Mouse (Mus musculus) kidney, embryonic 14.5 days (tissue): ENCODE measurements around the gene Stx4a. TPM values are rescaled to one million over a fixed set of nuclear protein-coding genes. Genes with fewer than 3 reads are reported as not detected.
"Not testable (repeated sequence)": the region's sequence is repeated elsewhere in the genome, so short reads cannot be mapped to it uniquely, and the experiment has no call there.

Source experiments
- ATAC-seq: fragments of 200-750 bp; cut with Nextera tagmentation; 2 replicates; pipeline ENCODE4 v1.8.0; 2017; ENCODE audit warnings: moderate number of reproducible peaks, mild to moderate bottlenecking, moderate TSS enrichment, moderate library complexity; ENCODE audit not compliant: low FRiP score, low TSS enrichment
- H3K27ac ChIP-seq: fragments of 300-500 bp; sonication (generic); 2 replicates; pipeline ENCODE4 v1.5.1; 2014; ENCODE audit warnings: low read depth, mild to moderate bottlenecking, low read length, moderate library complexity, mixed read lengths
- H3K27me3 ChIP-seq: fragments of 300-500 bp; sonication (generic); 2 replicates; pipeline ENCODE4 v1.6.1; 2014; ENCODE audit warnings: mild to moderate bottlenecking, low read length; ENCODE audit not compliant: control insufficient read depth, insufficient read depth
- H3K36me3 ChIP-seq: fragments of 300-500 bp; sonication (generic); 2 replicates; pipeline ENCODE4 v1.6.1; 2014; ENCODE audit warnings: low read length, mixed read lengths; ENCODE audit not compliant: control insufficient read depth, insufficient read depth
- H3K4me1 ChIP-seq: fragments of 300-500 bp; sonication (generic); 2 replicates; pipeline ENCODE4 v1.6.1; 2014; ENCODE audit warnings: low read length, mixed read lengths; ENCODE audit not compliant: control insufficient read depth, insufficient read depth
- H3K4me2 ChIP-seq: fragments of 300-500 bp; sonication (generic); replicated peaks from 2 replicates; pipeline ENCODE4 v1.6.1; 2014; ENCODE audit warnings: low read depth, mild to moderate bottlenecking, low read length
- H3K4me3 ChIP-seq: fragments of 300-500 bp; sonication (generic); 2 replicates; pipeline ENCODE4 v1.5.1; 2014; ENCODE audit warnings: mild to moderate bottlenecking, low read length
- H3K9ac ChIP-seq: fragments of 300-500 bp; sonication (generic); 2 replicates; pipeline ENCODE4 v1.6.1; 2014; ENCODE audit warnings: low read depth, mild to moderate bottlenecking, low read length, moderate library complexity
- H3K9me3 ChIP-seq: fragments of 300-500 bp; sonication (generic); 2 replicates; pipeline ENCODE4 v1.6.1; 2016; ENCODE audit warnings: low read length; ENCODE audit not compliant: control insufficient read depth
- WGBS: fragments of 180-500 bp; shearing (Covaris S2); extraction: QIAGEN DNeasy Blood & Tissue Kit; methylation state at CpG from one replicate; pipeline ENCODE4 v1.1.7; 2014; 5-methylcytosine and 5-hydroxymethylcytosine counted together
- polyA plus RNA-seq: library from polyadenylated mRNA; unstranded; fragments of >200 nt; fragmentation: Nextera tagmentation; extraction: Ambion mirVana; gene quantifications from 2 replicates; pipeline ENCODE4 v1.2.1, GENCODE M21; 2014

Gene Stx4a
- polyA plus RNA-seq = 22.1 and 34.3 TPM in 2 replicates

DNA sequence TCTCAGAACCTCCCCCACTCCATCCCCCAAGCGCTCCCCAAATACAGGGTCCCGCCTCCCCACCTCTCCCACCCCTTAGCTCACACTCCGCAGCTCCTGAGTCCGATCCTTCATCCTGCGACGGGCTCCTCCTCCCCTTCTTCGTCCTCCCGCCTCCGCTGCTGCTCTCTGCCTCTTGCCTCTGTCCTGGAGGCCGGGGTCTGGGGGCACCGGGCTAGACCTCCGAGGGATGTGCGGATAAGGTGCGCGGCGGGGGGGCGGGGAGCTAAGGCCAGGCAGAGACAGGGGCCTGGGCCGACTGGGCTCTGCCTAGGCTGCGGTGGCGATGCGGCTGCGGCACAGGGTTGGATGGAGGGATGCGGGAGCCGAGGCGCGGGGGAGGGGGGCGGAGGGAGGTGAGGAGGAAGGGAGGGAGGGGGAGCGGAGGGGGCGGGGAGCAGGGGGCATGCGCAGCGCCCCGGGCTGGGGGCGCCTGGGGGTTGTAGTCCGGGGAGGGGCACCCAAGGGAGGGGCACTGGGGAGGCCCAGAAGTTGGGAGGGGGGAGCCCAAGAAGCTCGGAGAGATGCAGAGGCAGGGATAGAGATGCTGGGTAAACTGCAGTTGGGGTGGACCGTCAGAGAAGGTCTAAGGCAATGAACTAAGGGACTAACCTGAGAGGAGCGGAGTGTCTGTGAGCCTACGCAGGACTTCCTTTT lies at the start of gene Stx4a, which contains the start of gene Stx1b:
TSS of gene Stx4a (plus strand) at position 119 of the 696 bp plus-strand sequence.
TSS of gene Stx1b (minus strand) at position 374 of the 696 bp plus-strand sequence.
- no peaks in the 10 kb centered on the region for H3K9me3 ChIP-seq
- no peaks in the 10 kb centered on the region for H3K27me3 ChIP-seq
- ATAC-seq = peak; percentile 73
- H3K4me2 ChIP-seq = peak within 1 kb of the TSS; percentile 82
- peak within 1 kb of the TSS; percentile 12; the same call in 1 of the 2 replicates for H3K27ac ChIP-seq
- peaks cover 27% of the 10 kb centered on the region; the same call in 1 of the 2 replicates for H3K4me1 ChIP-seq
- H3K9ac ChIP-seq = peak within 1 kb of the TSS; percentile 78
- WGBS = 3% methylated on average over 33 of the region's 38 CpGs
- no peaks in the 10 kb centered on the region for H3K36me3 ChIP-seq
- peak within 1 kb of the TSS; percentile 66 for H3K4me3 ChIP-seq

DNA sequence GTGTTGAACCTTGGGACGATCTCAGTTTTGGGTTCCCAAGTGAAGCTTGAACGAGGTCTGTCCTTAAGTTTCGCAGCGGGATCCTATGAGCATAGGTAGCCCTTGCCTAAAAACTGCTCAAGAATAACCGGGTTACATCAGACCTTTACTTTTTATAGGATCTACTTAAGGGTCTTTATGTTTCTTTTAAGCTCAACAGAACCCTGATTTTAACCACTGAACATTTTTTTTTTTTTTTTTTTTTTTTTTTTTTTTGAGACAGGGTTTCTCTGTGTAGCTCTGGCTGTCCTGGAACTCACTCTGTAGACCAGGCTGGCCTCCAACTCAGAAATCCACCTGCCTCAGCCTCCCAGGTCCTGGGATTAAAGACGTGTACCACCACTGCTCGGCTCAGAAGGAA lies 48.3 kb upstream of the Stx4a start:
- ATAC-seq, H3K27me3 ChIP-seq, H3K9me3 ChIP-seq: not testable (repeated sequence)
- H3K4me3 ChIP-seq = peak overlapping the region; percentile 96
- peaks cover 26% of the 10 kb centered on the region for H3K36me3 ChIP-seq
- WGBS = 81% methylated on average over 7 of the region's 7 CpGs
- peak overlapping the region; percentile 82 for H3K4me2 ChIP-seq
- H3K27ac ChIP-seq = peak overlapping the region; percentile 95; the same call in 1 of the 2 replicates
- peak overlapping the region; percentile 96 for H3K9ac ChIP-seq
- peaks cover 17% of the 10 kb centered on the region for H3K4me1 ChIP-seq

DNA sequence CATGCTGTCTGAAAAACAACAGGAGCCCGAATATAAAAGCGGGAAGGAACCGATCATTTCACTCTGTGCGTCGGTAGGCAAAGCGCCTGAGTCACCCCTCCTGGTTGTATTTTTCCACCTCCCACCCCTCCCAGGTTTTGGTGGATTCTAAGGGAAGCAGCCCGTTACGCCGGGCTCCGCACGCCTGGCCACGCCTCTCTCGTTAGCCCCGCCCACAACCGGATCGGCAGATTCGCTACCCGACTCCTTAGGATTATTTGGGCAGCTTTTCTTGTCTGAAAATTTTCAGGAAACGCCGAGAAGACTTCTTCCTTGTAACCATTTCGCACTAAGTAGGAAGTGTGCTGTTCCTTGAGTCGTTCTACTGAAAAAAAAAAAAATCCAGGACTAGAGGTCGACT lies 47.7 kb upstream of the Stx4a start, which contains the start of gene Setd1a:
TSS of gene Setd1a (plus strand) at position 245 of the 400 bp plus-strand sequence.
- Histone ChIP-seq H3K9me3 (no peaks in the 10 kb centered on the region), H3K4me2 (peak within 1 kb of the TSS; percentile 82), H3K36me3 (peaks cover 32% of the 10 kb centered on the region), H3K27ac (peak within 1 kb of the TSS; percentile 95), H3K4me3 (peak within 1 kb of the TSS; percentile 96), H3K27me3 (no peaks in the 10 kb centered on the region), H3K4me1 (peaks cover 12% of the 10 kb centered on the region), H3K9ac (peak within 1 kb of the TSS; percentile 96)
- under 1% methylated on average over 23 of the region's 23 CpGs for WGBS
- peak; percentile 47 for ATAC-seq

GRCm38 (mm10) chr7:127776878-127777473 lies 47.1 kb upstream of the Stx4a start:
- Histone ChIP-seq H3K4me1 (peaks cover 12% of the 10 kb centered on the region), H3K36me3 (peaks cover 37% of the 10 kb centered on the region), H3K4me3 (peak overlapping the region; percentile 96), H3K9me3 (no peaks in the 10 kb centered on the region), H3K9ac (peak overlapping the region; percentile 96), H3K4me2 (peak overlapping the region; percentile 82), H3K27ac (peak overlapping the region; percentile 95), H3K27me3 (no peaks in the 10 kb centered on the region)
- ATAC-seq = peak; percentile 91
- WGBS = under 1% methylated on average over 48 of the region's 70 CpGs

DNA sequence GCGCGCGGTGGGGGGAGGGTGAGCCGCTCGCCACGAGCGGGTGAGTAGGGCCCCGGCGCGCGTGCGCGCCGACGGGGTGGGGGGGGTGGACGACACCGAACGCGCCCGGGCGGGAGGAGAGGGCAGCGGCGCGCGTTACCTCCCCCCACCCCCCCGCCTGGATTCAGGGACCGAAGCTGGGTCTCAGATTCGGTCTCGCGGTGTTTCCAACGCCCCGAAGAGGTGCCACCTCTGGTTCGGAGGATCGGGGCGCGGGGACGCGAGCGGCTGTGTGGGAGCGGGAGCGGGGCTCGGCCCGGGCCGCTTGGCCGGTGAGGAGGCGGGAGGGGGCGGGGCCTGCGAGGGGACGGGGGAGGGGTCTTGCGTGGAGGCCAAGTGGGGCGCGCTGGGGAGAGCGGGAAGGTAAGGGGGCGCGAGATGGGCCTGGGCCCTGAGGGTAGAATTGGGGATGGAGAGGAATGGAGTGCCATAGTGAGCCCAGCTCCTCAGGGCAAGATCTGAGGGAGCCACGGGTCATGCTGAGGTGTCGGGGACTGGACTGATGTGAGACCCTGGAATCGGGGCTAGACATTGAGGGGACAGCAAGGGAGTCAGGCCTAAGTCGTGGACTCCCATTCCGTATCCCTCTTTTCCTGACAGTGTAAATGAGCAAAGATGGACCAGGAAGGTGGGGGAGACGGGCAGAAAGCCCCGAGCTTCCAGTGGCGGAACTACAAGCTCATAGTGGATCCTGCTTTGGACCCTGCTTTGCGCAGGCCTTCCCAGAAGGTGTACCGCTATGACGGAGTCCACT lies 46.4 kb upstream of the Stx4a start:
- ATAC-seq = peak; percentile 59
- Histone ChIP-seq H3K4me1 (peaks cover 12% of the 10 kb centered on the region), H3K4me3 (peak overlapping the region; percentile 96), H3K27me3 (no peaks in the 10 kb centered on the region), H3K27ac (peak overlapping the region; percentile 95), H3K36me3 (peaks cover 44% of the 10 kb centered on the region), H3K9ac (peak overlapping the region; percentile 96), H3K4me2 (peak overlapping the region; percentile 82), H3K9me3 (no peaks in the 10 kb centered on the region)
- 2% methylated on average over 63 of the region's 66 CpGs for WGBS

- Histone ChIP-seq H3K9ac (peak overlapping the region; percentile 96), H3K4me3 (peak overlapping the region; percentile 96), H3K4me1 (peaks cover 12% of the 10 kb centered on the region), H3K4me2 (peak overlapping the region; percentile 82), H3K27ac (no peak overlapping the region), H3K36me3 (peaks cover 50% of the 10 kb centered on the region), H3K9me3 (no peaks in the 10 kb centered on the region), H3K27me3 (no peaks in the 10 kb centered on the region)
- 78% methylated on average over 4 of the region's 4 CpGs for WGBS
- ATAC-seq = no peak
Observed at GRCm38 (mm10) chr7:127778350-127778749, 45.7 kb upstream of the Stx4a start.

DNA sequence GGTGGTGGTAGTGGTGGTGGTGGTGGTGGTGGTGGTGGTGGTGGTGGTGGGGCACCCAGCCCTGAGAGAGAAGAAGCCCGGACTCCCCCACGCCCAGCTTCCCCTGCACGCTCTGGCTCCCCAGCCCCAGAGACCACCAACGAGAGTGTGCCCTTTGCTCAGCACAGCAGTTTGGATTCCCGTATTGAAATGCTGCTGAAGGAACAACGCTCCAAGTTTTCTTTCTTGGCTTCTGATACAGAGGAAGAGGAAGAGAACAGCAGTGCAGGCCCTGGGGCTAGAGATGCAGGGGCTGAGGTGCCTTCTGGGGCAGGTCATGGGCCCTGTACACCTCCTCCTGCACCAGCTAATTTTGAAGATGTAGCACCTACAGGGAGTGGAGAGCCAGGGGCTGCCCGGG lies 38.8 kb upstream of the Stx4a start, which contains the start of gene Gm49388:
TSS of gene Gm49388 (plus strand) at position 301 of the 400 bp plus-strand sequence.
- Histone ChIP-seq H3K9me3 (no peaks in the 10 kb centered on the region), H3K27ac (no peak within 1 kb of the TSS), H3K27me3 (no peaks in the 10 kb centered on the region), H3K4me2 (no peak within 1 kb of the TSS), H3K9ac (no peak within 1 kb of the TSS), H3K4me3 (no peak within 1 kb of the TSS), H3K4me1 (no peaks in the 10 kb centered on the region), H3K36me3 (peaks cover 99% of the 10 kb centered on the region)
- WGBS = 95% methylated on average over 7 of the region's 7 CpGs
- ATAC-seq = no peak

DNA sequence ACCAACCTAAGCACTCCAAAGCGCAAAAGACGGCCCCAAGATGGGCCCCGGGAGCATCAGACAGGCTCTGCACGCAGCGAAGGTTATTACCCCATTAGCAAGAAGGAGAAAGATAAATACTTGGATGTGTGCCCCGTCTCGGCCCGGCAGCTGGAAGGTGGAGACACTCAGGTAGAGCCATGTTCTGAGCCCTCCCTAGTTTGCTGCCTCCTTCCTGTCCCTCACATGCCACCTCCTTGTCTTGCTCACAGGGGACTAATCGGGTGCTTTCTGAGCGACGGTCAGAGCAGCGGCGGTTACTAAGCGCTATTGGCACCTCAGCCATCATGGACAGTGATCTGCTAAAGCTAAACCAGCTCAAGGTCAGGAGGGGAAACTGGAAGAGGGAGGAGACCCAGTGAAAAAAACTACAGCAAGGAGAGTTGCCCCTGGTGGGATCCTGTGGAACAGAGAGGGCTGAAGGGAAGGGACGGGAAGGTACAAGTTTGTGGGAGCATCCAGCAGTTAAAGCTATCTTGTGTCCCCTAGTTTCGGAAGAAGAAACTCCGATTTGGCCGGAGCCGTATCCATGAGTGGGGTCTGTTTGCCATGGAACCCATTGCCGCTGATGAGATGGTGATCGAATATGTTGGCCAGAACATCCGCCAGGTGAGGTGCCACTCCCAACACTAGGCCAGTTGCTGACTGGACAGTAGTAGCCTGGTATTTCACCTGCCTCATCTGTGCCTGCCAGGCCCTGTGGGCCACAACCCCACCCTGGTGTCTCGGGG lies 26.8 kb upstream of the Stx4a start:
- no peaks in the 10 kb centered on the region for H3K27me3 ChIP-seq
- H3K4me2 ChIP-seq = no peak overlapping the region
- peaks cover 78% of the 10 kb centered on the region for H3K36me3 ChIP-seq
- ATAC-seq = no peak
- no peaks in the 10 kb centered on the region for H3K9me3 ChIP-seq
- 91% methylated on average over 23 of the region's 23 CpGs for WGBS
- H3K27ac ChIP-seq = no peak overlapping the region
- no peak overlapping the region for H3K9ac ChIP-seq
- no peaks in the 10 kb centered on the region for H3K4me1 ChIP-seq
- no peak overlapping the region for H3K4me3 ChIP-seq
